Mouse (Mus musculus) liver, embryonic 14.5 days (tissue): ENCODE measurements around the gene Pms1.

Source experiments
- CTCF ChIP-seq: IDR thresholded peaks from 2 replicates; pipeline ENCODE4 v1.5.1; 2016; ENCODE audit warnings: antibody characterized with exemption, low read depth, control low read depth
- EP300 ChIP-seq: IDR thresholded peaks from 2 replicates; pipeline ENCODE4 v1.6.1; 2016; ENCODE audit warnings: antibody characterized with exemption, low read depth

- no peak for TF ChIP-seq CTCF
- no peak for TF ChIP-seq EP300
Measured at GRCm38 (mm10) chr1:53189620-53190019, 107.2 kb downstream of the Pms1 start.
